Mouse (Mus musculus): ENCODE results near the gene Mgat4c.

The Mgat4c gene

GRCm38 (mm10) chr10:102056218-102056617 lies 374.9 kb downstream of the Mgat4c start:
- TF ChIP-seq CTCF (conservative IDR thresholded peaks at IDR 0.05; ENCODE audit: low read length) (no peak), POU5F1 (IDR thresholded peaks at IDR 0.05; ENCODE audit: borderline replicate concordance, low read length) (no peak), NANOG (IDR thresholded peaks at IDR 0.05; ENCODE audit: borderline replicate concordance, low read length) (no peak)
- Histone ChIP-seq H3K9me3 (ENCODE audit: low read length) (no peaks in the 10 kb centered on the region), H3K4me1 (replicated peaks; ENCODE audit: low read depth, low read length) (no peaks in the 10 kb centered on the region), H3K36me3 (ENCODE audit: insufficient read depth, low read length) (no peaks in the 10 kb centered on the region), H3K4me3 (replicated peaks; ENCODE audit: low read length) (no peak overlapping the region), H3K27me3 (ENCODE audit: insufficient read depth, low read length) (no peaks in the 10 kb centered on the region)

- H3K9me3 ChIP-seq (ENCODE audit: low read length) = no peaks in the 10 kb centered on the region
- no peaks in the 10 kb centered on the region for H3K4me1 ChIP-seq (replicated peaks; ENCODE audit: low read depth, low read length)
- no peak for TF ChIP-seq CTCF (conservative IDR thresholded peaks at IDR 0.05; ENCODE audit: low read length)
- no peak for TF ChIP-seq NANOG (IDR thresholded peaks at IDR 0.05; ENCODE audit: borderline replicate concordance, low read length)
- no peak for TF ChIP-seq POU5F1 (IDR thresholded peaks at IDR 0.05; ENCODE audit: borderline replicate concordance, low read length)
- H3K36me3 ChIP-seq (ENCODE audit: insufficient read depth, low read length) = no peaks in the 10 kb centered on the region
- H3K4me3 ChIP-seq (replicated peaks; ENCODE audit: low read length) = no peak overlapping the region
- H3K27me3 ChIP-seq (ENCODE audit: insufficient read depth, low read length) = no peaks in the 10 kb centered on the region
These were observed 375.8 kb downstream of the Mgat4c start for GRCm38 (mm10) chr10:102056975-102057565.

GRCm38 (mm10) chr10:102074541-102075398 lies 393.5 kb downstream of the Mgat4c start:
- Histone ChIP-seq H3K9me3 (ENCODE audit: low read length) (no peaks in the 10 kb centered on the region), H3K4me3 (replicated peaks; ENCODE audit: low read length) (no peak overlapping the region), H3K4me1 (replicated peaks; ENCODE audit: low read depth, low read length) (no peaks in the 10 kb centered on the region), H3K27me3 (ENCODE audit: insufficient read depth, low read length) (no peaks in the 10 kb centered on the region), H3K36me3 (ENCODE audit: insufficient read depth, low read length) (no peaks in the 10 kb centered on the region)
- TF ChIP-seq NANOG (IDR thresholded peaks at IDR 0.05; ENCODE audit: borderline replicate concordance, low read length) (no peak), CTCF (conservative IDR thresholded peaks at IDR 0.05; ENCODE audit: low read length) (no peak), POU5F1 (IDR thresholded peaks at IDR 0.05; ENCODE audit: borderline replicate concordance, low read length) (no peak)

- H3K4me1 ChIP-seq (replicated peaks; ENCODE audit: low read depth, low read length) = no peaks in the 10 kb centered on the region
- no peak overlapping the region for H3K4me3 ChIP-seq (replicated peaks; ENCODE audit: low read length)
- TF ChIP-seq CTCF (conservative IDR thresholded peaks at IDR 0.05; ENCODE audit: low read length) (no peak), NANOG (IDR thresholded peaks at IDR 0.05; ENCODE audit: borderline replicate concordance, low read length) (no peak), POU5F1 (IDR thresholded peaks at IDR 0.05; ENCODE audit: borderline replicate concordance, low read length) (no peak)
- H3K27me3 ChIP-seq (ENCODE audit: insufficient read depth, low read length) = no peaks in the 10 kb centered on the region
- H3K9me3 ChIP-seq (ENCODE audit: low read length) = no peaks in the 10 kb centered on the region
- H3K36me3 ChIP-seq (ENCODE audit: insufficient read depth, low read length) = no peaks in the 10 kb centered on the region
These were observed 441.9 kb downstream of the Mgat4c start for GRCm38 (mm10) chr10:102123153-102123552.

- H3K27me3 ChIP-seq (ENCODE audit: insufficient read depth, low read length) = no peaks in the 10 kb centered on the region
- TF ChIP-seq NANOG (IDR thresholded peaks at IDR 0.05; ENCODE audit: borderline replicate concordance, low read length) (no peak), POU5F1 (IDR thresholded peaks at IDR 0.05; ENCODE audit: borderline replicate concordance, low read length) (no peak), CTCF (conservative IDR thresholded peaks at IDR 0.05; ENCODE audit: low read length) (no peak)
- H3K9me3 ChIP-seq (ENCODE audit: low read length) = no peaks in the 10 kb centered on the region
- H3K4me3 ChIP-seq (replicated peaks; ENCODE audit: low read length) = no peak overlapping the region
- no peaks in the 10 kb centered on the region for H3K4me1 ChIP-seq (replicated peaks; ENCODE audit: low read depth, low read length)
- H3K36me3 ChIP-seq (ENCODE audit: insufficient read depth, low read length) = no peaks in the 10 kb centered on the region
These were observed 446.1 kb downstream of the Mgat4c start for GRCm38 (mm10) chr10:102127340-102127739.

- Histone ChIP-seq H3K9me3 (ENCODE audit: low read length) (no peaks in the 10 kb centered on the region), H3K36me3 (ENCODE audit: insufficient read depth, low read length) (no peaks in the 10 kb centered on the region), H3K27me3 (ENCODE audit: insufficient read depth, low read length) (no peaks in the 10 kb centered on the region), H3K4me3 (replicated peaks; ENCODE audit: low read length) (no peak overlapping the region), H3K4me1 (replicated peaks; ENCODE audit: low read depth, low read length) (no peaks in the 10 kb centered on the region)
- TF ChIP-seq NANOG (IDR thresholded peaks at IDR 0.05; ENCODE audit: borderline replicate concordance, low read length) (no peak), POU5F1 (IDR thresholded peaks at IDR 0.05; ENCODE audit: borderline replicate concordance, low read length) (no peak), CTCF (conservative IDR thresholded peaks at IDR 0.05; ENCODE audit: low read length) (no peak)
These were observed 473.6 kb downstream of the Mgat4c start for GRCm38 (mm10) chr10:102154865-102155264.

- TF ChIP-seq NANOG (IDR thresholded peaks at IDR 0.05; ENCODE audit: borderline replicate concordance, low read length) (no peak), POU5F1 (IDR thresholded peaks at IDR 0.05; ENCODE audit: borderline replicate concordance, low read length) (no peak), CTCF (conservative IDR thresholded peaks at IDR 0.05; ENCODE audit: low read length) (no peak)
- H3K9me3 ChIP-seq (ENCODE audit: low read length) = no peaks in the 10 kb centered on the region
- no peaks in the 10 kb centered on the region for H3K27me3 ChIP-seq (ENCODE audit: insufficient read depth, low read length)
- no peak overlapping the region for H3K4me3 ChIP-seq (replicated peaks; ENCODE audit: low read length)
- H3K4me1 ChIP-seq (replicated peaks; ENCODE audit: low read depth, low read length) = no peaks in the 10 kb centered on the region
- no peaks in the 10 kb centered on the region for H3K36me3 ChIP-seq (ENCODE audit: insufficient read depth, low read length)
These were observed 474.6 kb downstream of the Mgat4c start for GRCm38 (mm10) chr10:102155853-102156252.

GRCm38 (mm10) chr10:102158809-102159208 lies 477.5 kb downstream of the Mgat4c start:
- H3K4me3 ChIP-seq (replicated peaks; ENCODE audit: low read length) = no peak overlapping the region
- no peaks in the 10 kb centered on the region for H3K36me3 ChIP-seq (ENCODE audit: insufficient read depth, low read length)
- TF ChIP-seq CTCF (conservative IDR thresholded peaks at IDR 0.05; ENCODE audit: low read length) = no peak
- H3K9me3 ChIP-seq (ENCODE audit: low read length) = no peaks in the 10 kb centered on the region
- no peaks in the 10 kb centered on the region for H3K4me1 ChIP-seq (replicated peaks; ENCODE audit: low read depth, low read length)
- no peaks in the 10 kb centered on the region for H3K27me3 ChIP-seq (ENCODE audit: insufficient read depth, low read length)
